Mouse (Mus musculus) gonadal fat pad, adult 2 months (tissue): ENCODE results near the gene Jam2. TPM values are rescaled to one million over a fixed set of nuclear protein-coding genes. Genes with fewer than 3 reads are reported as not detected.

ENCODE experiments used
- DNase-seq: peaks from one replicate; pipeline ENCODE4 v3.0.0-alpha.2; 2012; ENCODE audit warnings: low read depth
- polyA plus RNA-seq: library from polyadenylated mRNA; depleted of rRNA; stranded (reverse); fragments of >200 nt; gene quantifications from 2 replicates; pipeline ENCODE4 v1.2.3, GENCODE M21; 2012; rRNA removed

The Jam2 gene
- polyA plus RNA-seq, 1 experiment, result 17.3 TPM

DNA sequence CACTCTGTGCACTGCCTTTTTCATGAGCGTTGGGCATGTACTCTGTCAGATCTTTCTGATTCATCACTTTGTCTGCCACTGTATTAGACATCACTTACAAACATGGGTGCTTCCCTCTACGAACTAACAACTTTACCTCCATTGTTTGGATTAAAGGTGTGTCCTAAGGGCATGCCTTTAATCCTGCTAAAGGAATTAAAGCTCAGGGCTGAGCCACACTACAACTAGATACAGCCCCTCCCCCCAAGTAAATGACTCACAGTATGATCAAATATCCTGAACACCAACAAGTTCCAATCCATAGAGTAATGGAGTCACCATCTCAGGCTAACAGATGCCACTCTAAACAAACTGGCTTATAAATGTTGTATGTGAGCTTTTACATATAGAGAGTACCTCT is 64.7 kb downstream of the Jam2 start:
- DNase-seq, result no peak

DNA sequence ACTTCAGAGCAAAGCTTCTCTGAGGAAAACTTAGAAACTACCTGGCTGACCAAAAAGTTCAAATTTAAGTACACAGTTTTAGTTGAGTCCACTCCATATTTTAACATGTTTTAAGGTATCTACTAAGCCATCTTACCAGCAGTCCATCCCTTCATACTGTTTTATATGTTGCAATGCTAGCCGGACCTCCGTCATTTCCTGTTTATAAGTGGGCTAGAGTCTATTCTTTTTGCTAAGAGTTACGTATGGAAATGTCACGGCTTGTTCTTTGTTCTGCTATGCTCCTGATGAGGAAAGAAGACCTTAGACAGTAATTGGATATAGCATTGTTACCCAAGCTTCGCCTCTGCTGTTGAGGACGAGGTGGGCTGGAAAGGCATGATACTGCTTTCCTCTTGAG is 79.6 kb downstream of the Jam2 start:
- no peak for DNase-seq

- no peak for DNase-seq
Measured at GRCm38 (mm10) chr16:84864656-84865055, 90.7 kb downstream of the Jam2 start.

- no peak for DNase-seq
Measured at GRCm38 (mm10) chr16:84873805-84874204, 99.9 kb downstream of the Jam2 start.

DNA sequence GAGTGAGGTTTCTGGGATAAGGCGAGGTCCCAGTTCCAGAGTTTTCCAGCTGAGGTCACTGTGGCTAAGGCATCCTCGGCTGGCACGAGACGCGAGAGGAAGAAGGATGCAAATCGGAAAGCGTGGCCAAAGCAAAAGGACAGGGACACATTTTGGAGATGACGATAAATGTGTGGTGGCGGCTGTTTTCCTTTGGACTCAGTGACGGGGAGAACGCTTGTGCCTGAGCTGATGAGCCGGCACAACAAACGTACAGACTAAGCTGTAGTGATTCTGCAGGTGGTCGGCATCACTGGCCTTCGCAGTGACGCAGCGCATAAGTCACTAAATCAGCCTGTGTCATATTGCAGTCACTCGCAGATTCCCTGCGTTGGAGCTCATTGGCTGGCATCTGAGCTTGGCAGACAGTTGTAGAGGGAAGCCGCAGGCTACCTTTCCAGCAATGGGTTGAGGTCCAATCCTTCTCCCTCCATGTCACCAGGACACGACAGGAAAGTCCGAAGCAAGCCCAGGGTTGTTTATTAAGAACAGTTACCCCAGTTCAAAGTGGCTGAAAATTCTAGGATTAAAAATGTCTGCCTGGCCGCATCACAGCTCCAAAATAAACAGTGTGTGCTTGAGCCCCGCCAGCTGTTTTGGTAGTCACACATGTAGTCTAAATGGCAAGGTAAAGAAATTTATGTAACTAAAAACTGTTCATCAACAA is 101.2 kb downstream of the Jam2 start:
- DNase-seq, result no peak

Other genes with a start within 250 kb of the Jam2 start
- 8.5 and 10.6 TPM in 2 replicates for gene Mrpl39, start 38.4 kb upstream of the Jam2 start, polyA plus RNA-seq
- 6.9 and 7.8 TPM in 2 replicates for gene Gabpa, start 60.8 kb downstream of the Jam2 start, polyA plus RNA-seq
- 162 and 168 TPM in 2 replicates for gene Atp5j, start 61.5 kb downstream of the Jam2 start, polyA plus RNA-seq